Mouse (Mus musculus): ENCODE data around the gene Phf5a. TPM values are rescaled to one million over a fixed set of nuclear protein-coding genes. Genes with fewer than 3 reads are reported as not detected.
"Not testable (repeated sequence)": the region's sequence is repeated elsewhere in the genome, so short reads cannot be mapped to it uniquely, and the experiment has no call there.

Gene Phf5a
- polyA plus RNA-seq, 1 experiment from 2014 or later = 103 TPM

DNA sequence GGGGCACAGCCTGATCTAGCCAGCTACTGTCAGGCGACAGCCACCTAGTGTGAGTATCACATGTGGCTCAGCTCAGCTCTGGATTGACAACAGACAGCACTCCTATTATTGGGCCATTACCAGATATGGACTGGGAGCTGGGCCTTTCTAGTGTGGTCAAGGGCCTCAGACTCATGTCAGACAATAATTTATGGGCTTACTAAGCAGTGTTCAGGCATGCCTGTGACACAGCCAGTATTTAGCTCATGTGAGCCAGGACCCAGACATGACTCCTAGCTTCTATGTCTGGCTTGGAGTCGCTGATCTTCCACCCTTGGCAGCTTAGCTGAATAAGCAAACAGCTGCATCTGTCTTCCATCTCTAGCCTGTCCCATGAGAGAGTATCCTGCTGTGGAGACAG is 40.8 kb upstream of the Phf5a start:
- ATAC-seq (replicated peaks; ENCODE audit: extremely low read depth, insufficient read depth, low FRiP score) = no peak
- Histone ChIP-seq H3K4me2 (ENCODE audit: low read depth, low read length) (no peak overlapping the region), H3K9ac (ENCODE audit: low read length) (no peak overlapping the region), H3K4me1 (ENCODE audit: control insufficient read depth, insufficient read depth, low read length) (no peaks in the 10 kb centered on the region), H3K36me3 (ENCODE audit: control insufficient read depth, insufficient read depth) (peaks cover 67% of the 10 kb centered on the region), H3K27me3 (ENCODE audit: control insufficient read depth, insufficient read depth, low read length) (no peaks in the 10 kb centered on the region), H3K27ac (ENCODE audit: low read length) (no peak overlapping the region), H3K9me3 (replicated peaks; ENCODE audit: control insufficient read depth, low read length) (no peaks in the 10 kb centered on the region), H3K4me3 (ENCODE audit: low read length) (no peak overlapping the region)
- 61% methylated on average over 2 of the region's 2 CpGs for WGBS

DNA sequence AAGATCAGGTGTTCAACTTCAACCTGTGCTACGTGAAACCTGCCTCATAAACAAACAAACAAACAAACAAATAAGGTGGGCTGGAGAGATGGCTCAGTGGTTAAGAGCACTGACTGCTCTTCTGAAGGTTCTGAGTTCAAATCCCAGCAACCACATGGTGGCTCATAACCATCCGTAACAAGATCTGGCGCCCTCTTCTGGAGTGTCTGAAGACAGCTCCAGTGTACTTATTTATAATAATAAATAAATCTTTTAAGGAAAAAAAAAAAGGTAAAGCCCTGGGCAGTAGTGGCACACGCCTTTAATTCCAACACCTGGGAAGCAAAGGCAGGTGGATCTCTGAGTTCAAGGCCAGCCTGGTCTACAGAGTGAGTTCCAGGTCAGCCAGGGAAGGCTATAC is 37.1 kb upstream of the Phf5a start:
- H3K4me2 ChIP-seq (ENCODE audit: low read depth, low read length); H3K9me3 ChIP-seq (replicated peaks; ENCODE audit: control insufficient read depth, low read length); H3K27ac ChIP-seq (ENCODE audit: low read length); H3K4me3 ChIP-seq (ENCODE audit: low read length); H3K9ac ChIP-seq (ENCODE audit: low read length); H3K4me1 ChIP-seq (ENCODE audit: control insufficient read depth, insufficient read depth, low read length); H3K27me3 ChIP-seq (ENCODE audit: control insufficient read depth, insufficient read depth, low read length); ATAC-seq (replicated peaks; ENCODE audit: extremely low read depth, insufficient read depth, low FRiP score): not testable (repeated sequence)
- 86% methylated on average over 4 of the region's 4 CpGs for WGBS
- H3K36me3 ChIP-seq (ENCODE audit: control insufficient read depth, insufficient read depth) = peaks cover 87% of the 10 kb centered on the region

DNA sequence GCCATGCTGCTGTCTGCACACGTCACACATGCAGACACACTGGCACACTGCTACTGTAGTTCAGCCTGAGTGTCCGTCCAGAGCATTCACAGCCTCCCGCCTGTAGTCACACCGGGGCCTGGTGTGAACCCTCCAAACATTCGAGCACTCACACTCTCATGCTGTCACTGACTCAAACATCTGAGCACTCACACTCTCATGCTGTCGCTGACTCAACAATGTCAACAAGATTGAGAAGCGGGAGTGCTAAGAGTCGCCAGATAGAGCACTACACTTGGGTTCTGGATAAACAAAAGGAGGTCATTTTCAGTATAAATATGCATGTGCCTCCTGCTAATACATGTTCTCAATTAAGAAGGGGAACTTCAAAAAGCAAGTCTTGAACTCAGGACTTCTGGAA is 36.2 kb upstream of the Phf5a start:
- no peaks in the 10 kb centered on the region for H3K9me3 ChIP-seq (replicated peaks; ENCODE audit: control insufficient read depth, low read length)
- ATAC-seq (replicated peaks; ENCODE audit: extremely low read depth, insufficient read depth, low FRiP score) = no peak
- no peaks in the 10 kb centered on the region for H3K4me1 ChIP-seq (ENCODE audit: control insufficient read depth, insufficient read depth, low read length)
- no peaks in the 10 kb centered on the region for H3K27me3 ChIP-seq (ENCODE audit: control insufficient read depth, insufficient read depth, low read length)
- H3K4me3 ChIP-seq (ENCODE audit: low read length) = no peak overlapping the region
- no peak overlapping the region for H3K27ac ChIP-seq (ENCODE audit: low read length)
- H3K9ac ChIP-seq (ENCODE audit: low read length) = no peak overlapping the region
- H3K4me2 ChIP-seq (ENCODE audit: low read depth, low read length) = no peak overlapping the region
- H3K36me3 ChIP-seq (ENCODE audit: control insufficient read depth, insufficient read depth) = peaks cover 83% of the 10 kb centered on the region
- 83% methylated on average over 8 of the region's 8 CpGs for WGBS

DNA sequence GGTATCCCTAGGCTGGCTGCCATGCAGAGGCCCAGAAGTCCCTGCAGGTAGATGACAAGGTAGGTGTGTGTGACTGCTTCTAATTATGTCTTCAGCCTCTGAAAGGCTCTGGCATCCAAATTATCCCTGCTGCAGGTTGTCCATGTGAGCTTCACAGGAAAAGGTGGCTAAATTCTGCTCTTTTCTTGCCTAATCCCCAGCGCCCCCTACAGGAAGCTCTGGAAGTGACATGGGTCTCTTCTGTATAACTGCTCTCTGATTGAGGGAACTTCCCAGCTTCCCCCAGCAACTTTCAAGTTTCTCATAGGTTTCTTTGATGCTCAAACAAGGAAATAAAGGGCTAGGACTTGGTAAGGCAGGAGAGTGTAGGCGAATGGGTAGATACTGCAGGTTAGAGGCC is 33.2 kb upstream of the Phf5a start:
- H3K4me2 ChIP-seq (ENCODE audit: low read depth, low read length) = no peak overlapping the region
- WGBS = 43% methylated on average over 2 of the region's 2 CpGs
- H3K36me3 ChIP-seq (ENCODE audit: control insufficient read depth, insufficient read depth) = peaks cover 76% of the 10 kb centered on the region
- H3K4me1 ChIP-seq (ENCODE audit: control insufficient read depth, insufficient read depth, low read length) = no peaks in the 10 kb centered on the region
- H3K27ac ChIP-seq (ENCODE audit: low read length) = no peak overlapping the region
- H3K9me3 ChIP-seq (replicated peaks; ENCODE audit: control insufficient read depth, low read length) = no peaks in the 10 kb centered on the region
- H3K4me3 ChIP-seq (ENCODE audit: low read length) = no peak overlapping the region
- H3K27me3 ChIP-seq (ENCODE audit: control insufficient read depth, insufficient read depth, low read length) = no peaks in the 10 kb centered on the region
- no peak overlapping the region for H3K9ac ChIP-seq (ENCODE audit: low read length)
- no peak for ATAC-seq (replicated peaks; ENCODE audit: extremely low read depth, insufficient read depth, low FRiP score)

DNA sequence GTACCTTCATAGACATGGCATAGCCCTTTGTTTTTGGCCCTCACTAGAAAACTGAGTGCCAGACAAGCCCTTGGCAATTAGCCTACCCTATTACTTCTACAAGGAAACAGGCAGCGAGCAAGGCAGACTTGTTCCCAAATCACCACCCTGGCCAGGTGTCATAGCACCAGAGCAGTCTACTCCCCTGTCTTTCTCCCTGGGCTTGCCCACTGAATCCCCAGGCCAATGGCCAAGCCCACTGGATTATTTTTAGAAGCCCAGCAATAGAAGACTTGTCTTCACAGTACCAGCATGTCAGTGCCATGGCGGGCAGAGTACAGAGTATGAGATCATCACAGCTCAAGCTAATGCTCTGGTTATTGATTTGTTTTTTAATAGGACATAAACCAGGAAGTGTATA is 27.0 kb upstream of the Phf5a start:
- Histone ChIP-seq H3K9me3 (replicated peaks; ENCODE audit: control insufficient read depth, low read length) (no peaks in the 10 kb centered on the region), H3K27ac (ENCODE audit: low read length) (peak overlapping the region; percentile 50; the same call in 1 of the 2 replicates), H3K9ac (ENCODE audit: low read length) (no peak overlapping the region), H3K4me2 (ENCODE audit: low read depth, low read length) (no peak overlapping the region), H3K4me1 (ENCODE audit: control insufficient read depth, insufficient read depth, low read length) (peaks cover 12% of the 10 kb centered on the region), H3K4me3 (ENCODE audit: low read length) (no peak overlapping the region), H3K27me3 (ENCODE audit: control insufficient read depth, insufficient read depth, low read length) (no peaks in the 10 kb centered on the region), H3K36me3 (ENCODE audit: control insufficient read depth, insufficient read depth) (peaks cover 50% of the 10 kb centered on the region)
- no peak; the same call in 1 of the 2 replicates for ATAC-seq (replicated peaks; ENCODE audit: extremely low read depth, insufficient read depth, low FRiP score)
- 48% methylated on average over 2 of the region's 2 CpGs for WGBS

DNA sequence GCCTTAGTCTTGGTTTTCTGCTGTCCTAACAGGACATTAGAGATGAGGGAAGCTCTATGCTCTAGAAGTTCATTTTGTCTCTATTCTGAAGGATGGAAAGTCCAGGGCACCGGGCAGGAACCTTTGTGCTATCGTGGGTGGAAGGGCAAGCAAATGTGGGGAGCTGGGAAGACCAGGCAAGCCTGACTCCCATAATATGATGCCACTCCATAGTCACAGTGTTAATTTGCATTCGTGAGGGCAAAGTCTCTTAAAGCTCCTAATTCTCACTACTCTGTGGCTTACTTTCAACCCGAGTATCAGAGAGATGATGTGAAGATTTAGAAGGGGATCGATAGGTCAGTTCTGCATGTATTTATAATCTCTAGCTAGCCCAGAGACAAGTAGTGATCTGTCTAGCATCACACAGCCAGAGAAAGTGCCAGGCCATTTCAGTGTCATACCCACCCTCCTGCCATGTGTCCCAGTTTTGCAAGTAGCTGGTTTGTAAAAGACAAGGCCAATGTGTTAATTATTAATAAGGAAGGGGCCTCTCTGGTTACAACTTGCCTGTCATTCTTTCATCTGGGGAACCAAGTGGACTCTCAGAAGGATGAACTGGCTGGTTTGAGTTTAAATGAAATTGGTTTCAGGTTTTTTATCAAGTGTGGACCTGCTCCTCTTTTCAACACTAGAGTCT is 26.0 kb upstream of the Phf5a start:
- Histone ChIP-seq H3K9ac (ENCODE audit: low read length) (no peak overlapping the region), H3K4me2 (ENCODE audit: low read depth, low read length) (no peak overlapping the region), H3K4me3 (ENCODE audit: low read length) (no peak overlapping the region), H3K4me1 (ENCODE audit: control insufficient read depth, insufficient read depth, low read length) (peaks cover 12% of the 10 kb centered on the region), H3K27ac (ENCODE audit: low read length) (no peak overlapping the region; the same call in 1 of the 2 replicates), H3K9me3 (replicated peaks; ENCODE audit: control insufficient read depth, low read length) (no peaks in the 10 kb centered on the region), H3K27me3 (ENCODE audit: control insufficient read depth, insufficient read depth, low read length) (no peaks in the 10 kb centered on the region), H3K36me3 (ENCODE audit: control insufficient read depth, insufficient read depth) (peaks cover 53% of the 10 kb centered on the region)
- WGBS = 91% methylated on average over 5 of the region's 5 CpGs
- ATAC-seq (replicated peaks; ENCODE audit: extremely low read depth, insufficient read depth, low FRiP score) = no peak

DNA sequence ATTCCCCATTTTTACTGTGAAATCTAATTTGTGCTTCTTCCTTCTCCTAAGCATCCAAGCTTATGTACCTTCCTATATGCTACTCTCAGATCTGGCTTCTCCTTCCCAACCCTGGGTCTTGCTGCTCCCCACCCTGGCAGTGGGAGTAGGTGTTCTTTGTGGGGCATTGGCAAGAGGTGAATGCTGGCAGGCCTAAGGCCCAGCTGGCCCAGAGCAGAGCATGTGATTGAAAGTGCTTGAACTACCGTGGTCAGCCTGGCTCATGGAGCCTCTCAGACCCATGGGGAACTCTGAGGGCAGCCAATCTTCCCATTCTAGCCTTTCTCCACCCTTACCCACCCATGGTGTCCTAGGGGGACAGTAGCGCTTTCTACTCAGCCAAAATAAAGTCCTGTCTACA is 24.7 kb upstream of the Phf5a start:
- 75% methylated on average over 2 of the region's 2 CpGs for WGBS
- Histone ChIP-seq H3K4me2 (ENCODE audit: low read depth, low read length) (no peak overlapping the region), H3K9me3 (replicated peaks; ENCODE audit: control insufficient read depth, low read length) (no peaks in the 10 kb centered on the region), H3K4me1 (ENCODE audit: control insufficient read depth, insufficient read depth, low read length) (peaks cover 15% of the 10 kb centered on the region), H3K9ac (ENCODE audit: low read length) (no peak overlapping the region), H3K4me3 (ENCODE audit: low read length) (no peak overlapping the region), H3K27me3 (ENCODE audit: control insufficient read depth, insufficient read depth, low read length) (no peaks in the 10 kb centered on the region), H3K36me3 (ENCODE audit: control insufficient read depth, insufficient read depth) (peaks cover 56% of the 10 kb centered on the region), H3K27ac (ENCODE audit: low read length) (no peak overlapping the region)
- no peak for ATAC-seq (replicated peaks; ENCODE audit: extremely low read depth, insufficient read depth, low FRiP score)

DNA sequence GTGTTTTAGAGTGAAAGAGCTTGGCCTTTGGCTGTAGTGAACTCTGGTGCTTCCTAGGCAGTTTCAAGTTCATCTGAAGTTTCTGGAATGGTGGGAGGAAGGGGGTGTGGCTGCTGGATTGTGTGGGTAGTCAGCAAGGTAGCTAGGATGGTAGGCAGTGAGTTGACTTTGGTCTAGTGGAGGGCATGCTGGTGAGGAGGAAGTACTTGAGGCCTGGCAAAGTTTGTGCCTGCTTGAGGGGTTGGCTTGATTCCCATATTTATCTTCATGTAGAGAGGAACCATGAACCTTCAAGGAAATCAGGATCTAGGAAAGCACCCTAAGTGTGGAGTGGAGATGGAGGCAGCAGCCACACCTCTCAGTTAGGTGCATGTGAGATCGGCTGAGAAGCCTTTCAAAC is 22.3 kb upstream of the Phf5a start:
- peaks cover 11% of the 10 kb centered on the region for H3K4me1 ChIP-seq (ENCODE audit: control insufficient read depth, insufficient read depth, low read length)
- no peaks in the 10 kb centered on the region for H3K27me3 ChIP-seq (ENCODE audit: control insufficient read depth, insufficient read depth, low read length)
- H3K27ac ChIP-seq (ENCODE audit: low read length) = no peak overlapping the region
- no peak overlapping the region for H3K4me2 ChIP-seq (ENCODE audit: low read depth, low read length)
- no peak for ATAC-seq (replicated peaks; ENCODE audit: extremely low read depth, insufficient read depth, low FRiP score)
- WGBS = 71% methylated on average over 1 of the region's 1 CpGs
- H3K36me3 ChIP-seq (ENCODE audit: control insufficient read depth, insufficient read depth) = peaks cover 59% of the 10 kb centered on the region
- H3K4me3 ChIP-seq (ENCODE audit: low read length) = no peak overlapping the region
- H3K9ac ChIP-seq (ENCODE audit: low read length) = no peak overlapping the region
- no peaks in the 10 kb centered on the region for H3K9me3 ChIP-seq (replicated peaks; ENCODE audit: control insufficient read depth, low read length)

DNA sequence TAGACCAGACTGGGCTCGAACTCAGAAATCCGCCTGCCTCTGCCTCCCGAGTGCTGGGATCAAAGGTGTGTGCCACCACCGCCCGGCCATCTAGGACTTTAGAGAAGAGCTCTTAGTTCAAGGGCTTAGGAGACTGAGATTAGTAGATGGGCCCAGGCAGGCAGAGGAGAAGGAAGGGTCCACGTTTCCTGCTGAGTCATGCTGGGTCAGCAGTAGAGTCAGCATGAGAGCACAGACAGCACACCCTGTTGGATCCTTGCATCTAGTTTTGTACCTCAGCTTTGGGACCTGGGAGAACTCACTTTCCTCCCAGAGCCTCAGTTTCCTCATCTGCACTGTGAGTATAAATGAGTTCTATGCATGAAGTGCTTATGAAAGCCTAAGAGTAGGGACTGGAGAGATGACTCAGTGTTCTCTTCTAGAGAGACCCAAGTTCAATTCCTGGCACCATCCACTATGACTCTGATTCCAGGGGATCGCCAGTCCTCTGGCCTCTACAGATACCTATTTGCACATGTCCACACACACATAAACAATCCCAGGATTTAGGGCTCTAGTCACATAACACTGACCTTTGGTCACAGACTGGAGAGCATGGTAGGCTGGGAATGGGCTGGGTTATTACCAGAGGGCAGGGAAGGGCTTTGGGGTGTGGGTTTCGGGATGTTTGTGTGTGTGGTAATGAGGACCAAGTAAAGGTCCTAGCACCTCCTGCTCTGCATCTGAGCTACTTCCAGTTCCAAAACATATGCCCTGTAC is 20.3 kb upstream of the Phf5a start:
- WGBS = 90% methylated on average over 8 of the region's 8 CpGs
- H3K9me3 ChIP-seq (replicated peaks; ENCODE audit: control insufficient read depth, low read length) = no peaks in the 10 kb centered on the region
- ATAC-seq (replicated peaks; ENCODE audit: extremely low read depth, insufficient read depth, low FRiP score) = no peak
- H3K4me1 ChIP-seq (ENCODE audit: control insufficient read depth, insufficient read depth, low read length) = peaks cover 7% of the 10 kb centered on the region; the same call in 1 of the 2 replicates
- H3K4me2 ChIP-seq (ENCODE audit: low read depth, low read length) = no peak overlapping the region
- H3K9ac ChIP-seq (ENCODE audit: low read length) = no peak overlapping the region
- no peaks in the 10 kb centered on the region for H3K27me3 ChIP-seq (ENCODE audit: control insufficient read depth, insufficient read depth, low read length)
- no peak overlapping the region for H3K27ac ChIP-seq (ENCODE audit: low read length)
- H3K4me3 ChIP-seq (ENCODE audit: low read length) = no peak overlapping the region
- peaks cover 58% of the 10 kb centered on the region for H3K36me3 ChIP-seq (ENCODE audit: control insufficient read depth, insufficient read depth)

Data from heart, embryonic 16.5 days (tissue).